Mouse (Mus musculus): ENCODE measurements around the gene Sh3rf3.
A peak's percentile ranks its signal among the peaks of the same experiment; 100 is the strongest.
"Not testable (repeated sequence)": the region's sequence is repeated elsewhere in the genome, so short reads cannot be mapped to it uniquely, and the experiment has no call there.

Sh3rf3 gene

DNA sequence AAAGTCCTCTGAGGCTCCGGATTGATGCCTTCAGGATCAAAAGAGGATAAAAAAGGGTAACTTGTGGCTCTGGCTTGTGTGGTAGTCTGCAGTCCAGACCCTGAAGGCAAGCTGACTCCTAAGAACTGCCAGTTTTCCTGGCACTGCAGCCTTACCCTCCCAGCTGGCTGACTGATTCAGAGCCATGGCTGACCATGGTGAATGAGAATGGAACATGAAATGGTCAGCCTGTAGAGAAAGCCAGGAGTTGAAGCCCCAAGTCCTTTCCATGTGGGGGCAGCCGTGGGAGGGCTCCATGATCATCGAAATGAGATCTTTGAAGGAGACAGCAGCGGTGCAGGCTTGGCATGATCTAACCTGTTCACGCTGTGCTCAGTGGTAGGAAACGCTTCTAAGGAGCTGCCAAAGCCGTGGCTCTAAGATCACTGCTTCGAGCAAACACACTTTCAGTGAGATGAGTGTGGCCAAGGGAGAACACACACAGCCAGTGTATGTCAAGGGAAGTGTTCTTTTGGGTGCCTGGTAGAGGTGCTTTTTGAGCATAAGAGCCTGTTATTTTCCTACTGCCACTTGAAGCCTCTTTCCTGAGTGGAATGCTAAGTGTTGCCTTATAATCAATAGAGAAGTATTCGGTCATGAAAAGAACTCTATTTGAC, 168.6 kb downstream of the Sh3rf3 start:
- no peak for DNase-seq (ENCODE audit: low spot score)

DNA sequence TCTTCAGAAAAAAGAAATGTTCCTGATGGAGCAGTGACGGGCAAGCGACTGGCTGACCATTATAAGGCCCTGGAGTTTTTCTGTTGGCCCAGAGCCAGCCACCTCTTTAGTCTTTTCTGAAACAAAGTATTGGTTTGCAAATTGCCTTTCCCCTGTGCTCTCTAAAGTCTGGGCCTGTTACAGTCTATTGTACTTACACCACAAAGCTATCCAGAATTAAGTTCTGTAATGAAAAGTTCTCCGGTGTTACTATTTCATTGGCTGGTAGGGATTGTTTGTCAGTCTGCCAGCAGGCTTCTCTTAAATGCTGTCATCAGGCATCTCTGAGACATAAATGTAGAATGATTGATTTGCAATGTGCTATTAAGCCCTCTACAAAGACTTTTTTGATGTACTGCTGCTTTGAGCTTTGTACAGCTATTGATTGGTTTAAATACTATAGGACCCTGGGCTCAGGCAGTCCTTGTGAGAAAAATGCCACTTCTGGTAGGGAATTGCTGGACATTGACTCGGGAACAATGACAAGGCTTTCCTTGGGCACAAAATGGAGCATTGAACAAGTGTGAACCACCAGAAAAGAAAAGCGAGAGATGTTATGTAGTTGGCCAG, 169.5 kb downstream of the Sh3rf3 start:
- DNase-seq (ENCODE audit: low spot score): no peak

DNA sequence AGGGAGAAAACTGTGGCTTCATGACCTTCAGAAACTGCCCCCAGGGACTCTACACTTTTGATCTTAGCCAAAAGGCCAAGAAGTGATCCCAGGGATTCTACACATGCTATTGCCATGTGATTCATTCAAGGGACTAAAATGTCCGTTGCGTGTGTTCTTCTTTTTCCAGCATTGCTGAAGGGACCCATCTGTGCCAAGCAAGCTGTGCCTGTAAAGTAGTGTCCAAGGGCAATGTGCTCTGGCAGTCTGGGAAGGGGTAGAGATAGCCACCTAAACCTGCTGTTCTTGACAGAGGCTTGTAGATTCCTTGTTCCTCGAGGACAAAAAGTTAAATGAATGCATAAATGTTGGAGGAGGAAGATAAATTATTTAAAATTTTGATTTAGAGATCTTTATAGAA, 178.5 kb downstream of the Sh3rf3 start:
- no peak for DNase-seq (ENCODE audit: low spot score)

DNA sequence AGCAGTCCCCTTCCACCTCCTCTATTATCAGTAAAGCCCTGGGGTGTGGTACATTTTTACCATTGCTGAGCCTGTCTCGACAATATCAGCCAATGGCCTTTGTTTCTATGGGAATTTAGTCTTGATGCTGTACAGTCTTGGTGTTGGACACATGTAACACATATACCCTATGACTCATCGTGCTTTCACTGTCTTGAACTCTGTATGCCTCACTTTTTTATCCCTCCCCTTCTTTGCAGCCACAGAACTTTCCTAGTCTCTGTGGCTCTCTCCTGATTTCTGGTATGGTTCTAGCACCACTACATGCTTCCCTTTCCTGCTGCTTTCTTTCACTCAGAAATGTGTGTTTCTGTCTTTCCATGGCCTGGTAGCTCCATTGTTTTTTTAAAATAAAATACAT, 181.6 kb downstream of the Sh3rf3 start:
- DNase-seq (ENCODE audit: low spot score): no peak

DNA sequence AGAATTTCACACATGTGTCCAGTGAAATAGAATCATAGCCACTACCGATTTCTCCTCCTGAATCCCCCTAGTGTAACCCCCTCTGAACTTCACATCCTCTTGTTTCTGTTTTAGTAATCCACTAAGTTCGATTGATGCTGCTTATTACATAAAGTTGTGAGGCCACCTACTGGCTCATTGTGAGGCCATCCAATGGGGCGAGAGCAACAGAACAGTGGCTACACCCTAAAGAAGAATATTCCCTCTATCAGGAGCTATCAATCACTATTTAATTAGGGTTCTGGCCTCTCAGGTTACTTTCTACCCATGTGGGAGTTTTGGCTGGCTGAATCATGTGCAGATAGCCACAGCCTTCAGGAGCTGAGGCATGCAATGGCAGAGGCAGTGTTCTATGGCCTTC, 182.0 kb downstream of the Sh3rf3 start:
- no peak for DNase-seq (ENCODE audit: low spot score)

DNA sequence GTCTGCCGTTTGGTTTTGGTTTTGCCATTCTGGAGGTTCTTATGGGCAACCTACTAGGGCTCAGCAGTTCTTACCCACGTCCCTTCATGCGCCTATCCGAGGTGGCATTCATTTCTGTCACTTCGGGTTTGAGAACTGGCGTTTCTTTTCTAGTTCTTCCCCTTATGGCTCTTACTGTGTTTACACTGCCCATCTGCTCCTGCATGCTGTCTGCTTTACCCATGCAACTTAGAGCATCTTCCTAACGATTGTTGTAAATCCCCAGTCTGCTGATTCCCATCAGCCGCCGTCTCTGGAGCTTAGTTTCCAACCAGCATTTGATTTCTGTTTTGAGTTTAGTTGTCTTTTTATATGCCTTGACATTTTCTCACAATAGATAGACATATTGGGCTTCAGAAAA, 189.2 kb downstream of the Sh3rf3 start:
- DNase-seq (ENCODE audit: low spot score): no peak

DNA sequence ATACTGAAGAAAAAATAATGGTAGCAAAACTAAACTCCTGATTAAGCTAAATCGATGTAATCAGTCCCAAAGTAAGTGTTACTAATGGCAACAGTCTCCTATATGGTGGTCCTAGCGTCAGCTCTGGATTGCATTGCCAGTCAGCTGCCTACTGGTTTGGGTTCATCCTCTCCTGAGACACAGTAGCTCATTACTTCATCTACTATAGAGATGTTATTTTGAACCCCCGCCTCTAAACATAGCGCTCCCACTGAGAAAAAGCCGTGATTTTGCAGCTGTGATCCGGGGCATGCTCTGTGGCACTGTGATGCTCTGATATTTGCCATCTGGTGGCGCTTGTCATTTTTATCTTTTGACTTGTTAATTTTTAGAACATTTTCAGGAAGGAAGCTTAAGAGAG, 198.3 kb downstream of the Sh3rf3 start:
- DNase-seq (ENCODE audit: low spot score): no peak

DNA sequence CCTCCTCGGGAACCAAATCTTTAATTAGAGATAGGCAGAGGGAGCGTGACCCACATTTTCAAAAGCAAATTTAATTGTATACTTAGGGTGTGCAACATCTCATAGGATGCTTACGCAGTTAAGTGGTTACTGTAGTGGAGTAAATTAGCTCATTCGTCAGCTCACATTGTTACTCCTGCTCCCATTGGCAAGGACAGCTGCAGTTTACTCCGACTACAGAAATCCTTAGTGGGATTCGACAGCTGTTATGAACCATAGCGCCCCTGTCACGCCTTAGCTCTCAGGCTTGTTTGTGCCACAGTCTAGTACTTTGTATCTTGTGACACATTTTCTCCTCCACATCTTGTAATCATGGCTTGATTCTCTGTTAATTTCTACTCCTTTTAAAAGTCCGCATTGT, 200.5 kb downstream of the Sh3rf3 start:
- no peak for DNase-seq (ENCODE audit: low spot score)

DNA sequence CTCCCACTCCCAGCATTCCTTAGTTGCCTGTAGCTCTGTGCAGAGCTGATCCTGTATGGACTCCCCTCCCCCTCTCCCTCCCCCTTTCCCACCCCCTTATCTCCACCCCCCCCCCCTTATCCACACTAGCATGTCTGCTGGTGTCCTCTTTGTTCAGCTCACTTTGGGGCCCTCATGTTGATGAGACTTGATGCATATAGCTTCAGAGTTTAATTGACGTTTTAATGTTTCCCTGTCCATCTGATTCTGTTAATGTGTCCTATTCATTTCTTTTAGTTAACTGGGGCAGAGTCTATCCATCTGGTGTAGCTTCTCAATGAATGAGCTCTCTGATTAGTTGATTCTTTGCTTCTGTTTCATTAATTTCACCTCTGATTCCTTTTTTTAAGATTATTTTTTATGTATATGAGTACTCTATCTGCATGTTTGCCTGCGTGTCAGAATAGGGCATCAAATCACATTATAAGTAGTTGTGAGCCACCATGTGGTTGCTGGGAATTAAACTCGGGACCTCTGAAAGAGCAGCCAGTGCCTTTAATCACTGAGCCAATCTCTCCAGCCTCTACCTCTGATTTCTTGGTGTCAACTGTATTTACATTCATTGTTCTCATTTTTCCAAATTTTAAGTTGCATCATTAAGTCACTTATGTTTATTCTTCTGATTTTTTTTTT, 206.3 kb downstream of the Sh3rf3 start:
- DNase-seq (ENCODE audit: low spot score): no peak

DNA sequence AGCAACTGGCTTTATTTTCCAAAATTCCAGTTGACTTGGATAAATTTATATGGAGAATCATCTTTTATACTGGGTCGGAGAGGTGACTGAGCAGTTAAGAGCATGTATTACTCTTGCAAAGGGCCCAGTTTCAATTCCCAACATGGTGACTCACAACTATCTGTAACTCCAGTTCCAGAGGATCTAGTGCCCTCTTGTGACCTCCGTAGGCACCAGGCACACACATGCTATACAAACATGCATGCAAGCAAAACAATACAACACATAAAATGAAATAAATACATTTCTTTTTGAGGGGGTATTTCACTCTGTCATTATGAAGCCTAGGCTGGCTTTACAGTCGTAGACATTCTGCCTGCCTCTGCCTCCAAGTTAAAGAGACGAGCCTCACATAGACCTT, 237.3 kb downstream of the Sh3rf3 start:
- no peak for DNase-seq (ENCODE audit: low spot score)

DNA sequence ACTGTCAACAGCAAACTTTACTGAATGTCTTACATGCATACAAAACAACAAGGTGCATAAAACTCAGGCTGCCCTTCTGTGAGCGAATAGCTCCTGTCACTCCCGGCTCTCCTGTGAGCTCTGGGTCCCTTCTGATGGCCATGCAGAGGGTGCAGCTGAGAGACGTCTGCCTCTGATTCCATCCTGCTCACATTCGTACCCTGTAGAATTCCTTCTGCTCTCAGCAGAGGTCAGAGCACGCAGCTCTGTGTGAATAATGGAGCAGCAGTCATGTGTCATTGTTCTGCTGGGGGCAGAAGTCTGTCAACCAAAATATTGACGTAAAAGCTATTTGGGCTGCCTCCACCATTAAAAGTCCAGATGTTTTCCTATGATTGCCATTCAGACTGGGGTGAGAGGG, 243.1 kb downstream of the Sh3rf3 start:
- no peak for DNase-seq (ENCODE audit: low spot score)

DNA sequence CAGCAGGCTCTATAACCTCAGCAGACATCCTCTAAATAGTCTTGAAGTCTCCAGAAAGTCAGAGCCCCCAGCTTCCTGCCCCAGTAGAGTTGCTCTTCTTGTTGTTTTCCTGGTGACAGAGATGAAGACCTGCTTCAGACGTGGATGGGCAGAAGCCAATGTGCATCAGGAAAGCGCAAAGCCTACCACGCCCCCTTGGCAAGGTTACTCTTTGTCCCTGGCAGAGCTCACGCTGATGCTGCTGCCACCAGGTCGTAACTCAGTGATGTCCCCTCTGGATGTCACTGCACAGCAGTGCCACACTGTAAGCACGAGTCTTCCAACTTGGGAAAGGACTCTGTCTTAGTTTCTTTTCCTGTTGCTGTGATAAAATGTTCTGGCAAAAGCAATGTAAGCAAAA, 253.6 kb downstream of the Sh3rf3 start:
- DNase-seq (ENCODE audit: low spot score): no peak

DNA sequence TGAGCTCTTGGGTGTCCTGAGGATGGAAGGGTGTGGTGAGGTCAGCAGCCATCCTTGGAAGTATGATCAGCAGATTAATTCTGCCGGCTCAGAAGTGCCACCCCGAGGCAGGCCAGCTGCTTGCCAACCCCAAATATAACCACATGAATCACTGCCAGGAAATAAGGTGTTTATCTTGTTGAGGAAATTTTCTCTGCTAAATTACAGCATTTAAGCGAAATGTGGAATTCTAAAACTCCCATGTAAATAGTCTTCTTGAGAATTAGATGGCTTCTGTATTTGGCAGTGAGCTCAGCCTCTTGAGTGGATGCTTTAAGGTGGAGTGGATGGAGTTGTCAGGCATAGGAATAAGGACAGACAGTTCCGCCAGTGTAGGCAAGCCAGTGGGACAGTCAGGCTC, 259.7 kb downstream of the Sh3rf3 start:
- DNase-seq (ENCODE audit: low spot score): no peak

DNA sequence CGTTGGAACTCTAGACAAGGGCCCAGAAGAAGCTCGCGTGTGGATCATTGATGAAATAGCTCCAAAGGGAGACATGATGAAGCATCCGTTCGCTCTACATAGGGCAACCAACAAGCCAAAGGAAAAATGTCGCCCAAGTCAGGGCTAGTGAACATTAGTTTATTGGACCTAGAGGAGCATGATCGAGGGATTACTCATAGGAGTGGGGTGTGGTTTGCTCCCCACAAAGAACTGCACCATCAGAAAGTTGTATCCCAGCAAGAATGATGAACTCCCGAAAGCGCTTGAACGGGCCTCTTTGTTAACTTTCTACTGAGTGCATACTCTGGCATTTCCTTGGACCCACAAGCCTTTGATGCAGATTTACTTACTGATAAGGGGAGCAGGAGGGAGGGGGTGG, 263.5 kb downstream of the Sh3rf3 start:
- DNase-seq (ENCODE audit: low spot score): no peak

DNA sequence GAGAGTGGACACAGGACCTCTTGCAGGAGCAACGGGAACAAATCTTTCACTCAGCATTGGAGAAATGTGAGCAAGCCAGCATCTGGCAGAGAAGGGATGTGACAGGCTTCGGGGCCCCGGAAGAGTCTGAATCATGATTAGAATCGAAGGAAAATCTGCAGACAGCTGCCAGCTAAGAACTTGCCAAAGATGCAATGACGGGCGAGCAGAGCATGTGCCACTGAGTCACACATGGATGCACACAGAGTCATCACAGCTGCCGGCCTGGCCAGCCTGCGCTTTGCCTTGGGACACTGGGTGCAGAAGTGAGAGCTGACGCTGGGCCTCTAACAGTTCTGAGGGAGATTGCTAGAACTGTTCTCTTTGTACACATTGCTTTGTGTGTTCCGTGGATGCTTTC, 264.8 kb downstream of the Sh3rf3 start:
- no peak for DNase-seq (ENCODE audit: low spot score)

DNA sequence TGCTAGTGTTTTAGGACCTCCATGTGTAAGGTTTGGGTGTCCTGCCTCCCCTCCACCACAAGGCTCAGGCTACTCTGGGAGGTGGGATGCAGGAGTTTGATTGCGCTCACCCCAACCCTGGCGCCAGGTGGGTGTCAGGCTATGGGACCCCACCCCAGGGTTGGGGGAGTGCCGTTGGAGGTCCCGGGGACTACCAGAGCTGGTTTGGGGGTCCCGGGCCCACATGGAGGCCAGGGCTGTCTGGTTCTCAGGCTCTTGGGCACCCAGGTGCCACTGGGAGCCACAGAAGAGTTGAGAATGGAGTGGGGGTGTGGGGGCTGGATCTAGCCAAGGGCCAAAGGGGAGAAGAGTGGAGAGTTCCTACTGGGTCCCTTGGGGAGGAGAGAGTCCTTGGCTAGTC, 272.4 kb downstream of the Sh3rf3 start:
- no peak for DNase-seq (ENCODE audit: low spot score)

DNA sequence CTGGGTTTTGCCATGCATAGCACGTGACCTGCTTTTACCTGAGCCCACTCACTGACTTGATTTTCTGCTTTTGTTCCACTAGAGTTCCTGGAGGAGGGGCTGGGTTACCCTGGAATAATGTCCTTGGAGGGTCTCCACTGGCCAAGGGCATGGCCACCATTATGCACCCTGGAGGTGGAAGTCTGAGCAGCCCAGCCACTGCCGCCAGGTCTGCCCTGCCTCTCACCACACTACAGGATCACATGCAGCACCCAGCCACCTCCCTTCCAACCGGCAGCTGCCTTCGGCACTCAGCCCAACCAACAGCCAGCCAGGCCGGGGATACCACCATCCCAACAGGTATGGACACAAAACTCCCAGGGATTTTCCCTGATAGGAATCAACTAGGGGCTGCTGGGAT, 273.4 kb downstream of the Sh3rf3 start:
- no peak for DNase-seq (ENCODE audit: low spot score)

DNA sequence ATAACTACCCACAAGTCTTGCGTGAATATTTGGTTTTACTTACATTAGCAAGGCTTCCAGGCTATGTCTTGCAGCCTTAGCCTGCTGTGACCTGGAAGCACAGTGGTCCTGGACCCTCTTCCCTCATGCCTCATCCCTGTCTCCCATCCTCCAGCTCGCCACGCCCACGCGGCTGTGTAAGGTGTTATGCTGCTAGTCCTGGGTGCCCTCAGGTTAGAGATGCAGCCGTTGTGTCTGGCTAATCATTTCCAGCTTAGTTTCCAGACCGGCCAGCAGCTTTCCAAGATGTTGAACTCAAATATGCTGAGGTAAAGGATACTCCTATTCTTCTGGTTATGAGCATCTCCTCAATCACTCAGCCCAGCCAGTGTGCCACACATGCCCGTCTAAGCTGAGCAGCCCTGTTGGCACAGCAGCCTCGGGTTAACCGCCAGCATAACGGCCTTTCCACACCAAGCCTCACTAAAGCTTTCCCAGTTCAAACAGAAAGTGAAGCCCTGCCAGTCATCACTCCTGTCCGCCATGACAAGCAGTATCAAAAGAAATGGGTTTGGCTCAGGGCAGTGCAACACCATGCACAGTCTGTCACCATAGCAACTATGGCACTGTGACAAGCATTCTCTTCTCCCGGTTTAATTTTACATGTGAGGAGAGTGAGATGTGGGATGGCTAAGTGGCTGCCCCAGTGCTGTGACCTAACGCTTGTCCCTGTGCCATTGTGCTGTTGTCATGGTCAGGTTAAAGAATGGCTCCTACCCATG, 276.9 kb downstream of the Sh3rf3 start:
- DNase-seq (ENCODE audit: low spot score): peak; percentile 74

DNA sequence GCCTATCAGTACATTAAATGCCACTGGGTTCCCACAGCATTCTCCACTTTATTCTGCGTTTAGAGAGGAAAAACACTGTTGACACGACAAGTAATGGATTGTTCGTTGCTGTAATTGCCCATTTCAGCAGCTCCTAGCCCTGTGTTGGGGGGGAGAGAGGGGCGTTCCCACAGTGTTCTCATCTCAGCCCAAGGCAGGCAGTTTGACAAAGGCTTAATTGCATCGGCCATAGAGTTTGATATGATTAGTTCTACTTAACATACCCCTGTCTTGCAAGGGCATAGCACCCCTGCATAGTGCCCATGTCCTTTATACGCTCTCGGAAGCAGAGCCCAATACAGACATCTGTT, 277.4 kb downstream of the Sh3rf3 start:
- DNase-seq (ENCODE audit: low spot score): no peak

DNA sequence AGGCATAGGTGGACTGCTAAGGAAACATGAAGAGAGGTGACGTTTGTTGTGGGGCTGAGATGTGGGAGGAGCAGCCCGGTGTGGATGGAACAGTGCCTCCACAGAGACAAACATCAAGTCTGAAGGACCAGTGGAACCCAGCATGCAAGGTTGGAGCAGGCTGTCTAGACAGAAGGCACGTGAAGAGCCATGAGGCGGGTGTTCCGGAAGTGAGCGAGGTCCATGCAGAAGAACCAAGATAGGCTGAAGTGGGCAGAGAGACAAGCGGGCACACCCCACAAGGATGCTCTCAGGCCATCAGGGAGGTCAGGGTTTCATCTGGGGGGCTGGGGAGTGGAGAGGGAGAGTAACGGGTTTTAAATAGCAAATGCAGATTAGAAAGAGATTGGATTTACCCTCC, 278.4 kb downstream of the Sh3rf3 start:
- no peak for DNase-seq (ENCODE audit: low spot score)

DNA sequence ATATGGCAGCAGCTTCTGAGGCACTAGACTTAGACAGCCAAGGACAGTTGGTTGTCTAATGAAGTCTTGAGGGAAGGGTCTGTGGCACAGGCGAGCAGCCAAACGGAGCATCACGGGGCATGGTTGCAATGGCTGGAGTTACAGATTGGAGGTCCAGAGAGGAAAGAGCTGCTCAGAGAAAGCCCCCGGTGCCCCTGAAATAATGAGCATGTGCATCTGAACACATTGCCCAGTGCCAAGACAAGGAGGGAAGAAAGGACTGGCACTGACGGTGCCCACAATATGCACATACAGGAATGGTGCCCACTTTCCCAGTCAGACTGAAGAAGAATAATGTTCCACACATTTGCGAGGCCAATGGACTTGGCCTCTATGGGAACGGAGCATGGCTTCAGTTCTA, 278.8 kb downstream of the Sh3rf3 start:
- DNase-seq (ENCODE audit: low spot score): no peak

DNA sequence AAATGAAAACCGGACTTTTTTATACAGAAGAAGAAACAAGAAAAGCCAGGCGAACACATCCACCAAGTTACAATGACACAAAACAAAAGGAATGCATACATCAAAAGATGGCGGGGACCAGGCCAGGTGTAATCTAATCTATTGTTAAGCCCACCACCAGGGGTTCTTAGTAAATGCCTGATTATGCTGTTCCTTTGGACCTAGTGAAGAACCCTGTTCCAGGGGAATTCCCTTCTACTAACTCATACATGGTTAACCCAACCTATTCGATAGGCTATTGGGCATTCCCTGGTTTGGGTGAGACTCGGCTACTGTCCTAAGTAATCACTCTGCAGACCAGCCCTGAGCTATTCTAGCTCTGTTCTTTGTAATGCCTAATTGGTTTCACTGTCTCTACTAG, 289.9 kb downstream of the Sh3rf3 start:
- DNase-seq (ENCODE audit: low spot score): not testable (repeated sequence)

DNA sequence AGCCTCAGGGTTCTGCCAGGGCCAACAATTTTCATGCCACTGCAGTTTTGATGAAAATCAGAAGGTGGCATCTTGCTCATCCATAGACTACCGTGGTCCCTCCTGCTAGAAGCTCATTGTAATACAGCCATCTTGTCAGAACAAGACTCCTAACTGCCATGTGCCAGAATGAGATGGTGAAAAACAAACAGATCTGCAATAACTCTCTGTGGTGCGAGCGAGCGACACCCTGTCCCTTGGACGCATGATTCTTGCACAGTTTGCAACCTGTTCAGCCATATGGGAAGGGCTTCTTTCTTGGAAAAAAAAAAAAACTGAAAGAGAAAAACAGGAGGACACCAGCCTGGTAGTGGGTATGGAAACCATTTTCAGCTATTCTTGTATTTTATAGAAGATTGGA, 291.5 kb downstream of the Sh3rf3 start:
- no peak for DNase-seq (ENCODE audit: low spot score)
